Mouse (Mus musculus) heart, adult 9 months (tissue): Measurements from ENCODE around the gene Cdk19.
"Not testable (repeated sequence)": the region's sequence is repeated elsewhere in the genome, so short reads cannot be mapped to it uniquely, and the experiment has no call there.

ENCODE experiments used
- DNase-seq, 2 experiments: peaks; one replicate each; pipeline ENCODE4 v3.0.0; 2022; ENCODE audit warnings: low spot score in 2 of 2

Gene Cdk19

DNA sequence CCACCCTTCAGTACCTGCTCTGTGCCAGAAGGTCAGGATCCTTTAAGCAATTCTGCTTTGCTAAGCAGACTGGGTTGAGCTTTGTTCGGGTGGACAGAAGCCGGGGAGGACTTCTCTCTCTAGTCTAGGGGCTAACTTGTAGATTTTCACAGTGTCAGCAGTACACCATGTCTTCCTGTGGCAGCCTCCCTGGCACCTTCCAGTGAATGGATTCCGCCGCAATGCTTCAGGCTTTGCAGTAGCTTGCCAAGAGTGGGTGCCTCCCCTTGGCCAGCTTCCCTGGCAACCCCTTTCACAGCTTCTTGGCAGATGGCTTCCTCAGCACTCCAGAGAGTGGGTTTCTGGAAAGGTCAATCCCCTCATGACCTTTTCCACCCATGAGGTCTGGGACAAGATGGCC, 180.2 kb downstream of the Cdk19 start:
- peak in 1 of 2 experiments; percentile 32 for DNase-seq

GRCm38 (mm10) chr10:40521579-40521978, 182.2 kb downstream of the Cdk19 start:
- no peak for DNase-seq

DNA sequence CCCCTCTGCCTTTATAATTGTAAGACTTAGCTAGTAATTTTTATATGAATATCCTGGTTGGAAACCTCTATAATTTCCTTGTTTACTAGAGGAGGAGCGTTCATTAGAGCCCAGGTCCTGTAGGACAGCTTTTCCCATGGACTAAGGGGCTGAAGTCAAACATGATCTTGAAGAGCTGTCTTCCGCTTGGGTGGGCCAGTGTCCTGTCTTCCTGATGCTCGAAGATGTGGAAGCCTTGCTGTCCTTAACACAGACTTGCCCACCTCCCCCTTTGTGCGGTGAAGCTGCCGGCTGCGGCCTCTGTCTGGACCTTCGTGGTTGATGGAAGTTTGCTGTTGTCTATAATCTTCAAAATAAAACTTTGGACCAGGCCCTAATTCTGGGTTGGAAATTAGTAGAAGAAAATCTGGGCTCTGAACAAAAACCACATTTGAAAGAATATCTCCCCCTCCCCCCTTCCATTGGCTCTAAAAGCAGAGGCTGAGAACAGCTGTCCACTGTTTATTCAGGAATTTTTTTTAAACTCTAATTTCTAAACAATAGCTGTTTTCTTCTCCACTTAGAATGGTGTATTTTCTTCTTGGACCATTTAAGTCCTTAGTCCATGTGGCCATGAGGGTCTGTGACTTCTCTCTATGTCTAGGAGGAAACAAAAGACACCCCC, 184.1 kb downstream of the Cdk19 start:
- no peak for DNase-seq

GRCm38 (mm10) chr10:40524032-40524806, 184.9 kb downstream of the Cdk19 start:
- DNase-seq: peak; percentile 17 to 37

DNA sequence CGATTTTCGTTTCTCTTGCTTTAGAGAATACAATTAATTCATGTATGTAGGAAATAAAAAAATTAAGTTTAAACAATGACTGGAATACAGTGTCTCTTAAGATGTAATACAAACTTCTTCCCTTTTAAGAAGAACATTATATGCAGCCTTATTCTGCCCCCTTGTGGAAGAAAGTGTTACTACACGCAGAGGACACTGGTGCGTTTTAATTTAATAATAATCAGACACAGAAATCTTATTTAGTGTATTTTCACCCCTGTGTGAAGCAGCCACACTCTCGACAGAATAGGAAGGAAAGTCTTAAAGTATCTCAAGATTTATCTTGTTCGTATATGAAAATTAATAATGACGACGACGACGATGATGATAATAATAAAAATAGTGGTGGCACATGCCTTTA, 185.6 kb downstream of the Cdk19 start:
- peak in 1 of 2 experiments; percentile 67 for DNase-seq

DNA sequence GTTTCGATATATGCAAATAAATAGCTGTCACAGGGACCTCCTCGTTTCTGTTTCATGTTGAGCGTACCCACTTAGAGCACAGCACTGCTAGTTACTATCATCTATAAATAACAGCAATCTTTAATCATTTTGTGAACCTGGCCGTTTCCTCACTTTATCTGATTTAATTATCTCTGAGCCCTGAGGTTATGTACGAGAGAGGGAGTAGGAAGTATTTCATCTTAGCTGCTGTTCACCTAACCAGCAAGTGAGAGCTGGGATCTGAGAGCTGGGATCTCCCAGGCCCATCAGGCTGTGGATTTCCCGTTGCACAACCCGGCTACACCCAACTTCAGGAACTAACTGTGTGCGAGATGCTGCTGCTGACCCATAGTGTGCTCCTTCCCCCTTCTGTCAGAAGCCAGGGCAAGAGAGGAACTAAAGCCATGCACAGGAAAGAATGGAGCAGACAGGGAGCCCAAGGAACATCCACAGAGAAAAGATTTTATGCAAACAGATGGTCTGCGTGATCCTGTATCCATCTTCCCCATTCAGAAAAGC, 186.3 kb downstream of the Cdk19 start:
- DNase-seq: peak in 1 of 2 experiments; percentile 32

DNA sequence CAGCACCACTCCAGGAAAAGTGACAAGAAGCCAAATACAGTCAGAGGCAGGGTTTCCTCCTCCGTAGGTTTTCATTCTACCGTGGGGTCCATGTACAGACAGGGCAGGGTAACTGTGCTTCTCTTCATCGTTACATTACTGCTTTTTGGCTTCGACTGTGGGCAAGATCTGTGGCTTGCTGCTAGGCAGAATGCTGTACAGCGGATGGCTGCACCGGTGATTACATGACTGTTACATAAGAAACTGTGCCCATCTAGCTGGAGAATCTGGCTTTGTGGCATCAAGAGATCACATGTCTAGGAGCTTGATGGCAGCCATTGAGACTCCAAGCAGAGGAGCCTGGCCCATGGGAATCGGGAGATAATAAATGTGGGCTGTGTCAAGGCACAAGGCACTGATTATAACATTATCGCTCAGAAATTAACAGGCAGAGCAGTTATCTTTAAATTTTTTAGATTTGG, 187.0 kb downstream of the Cdk19 start:
- no peak for DNase-seq

DNA sequence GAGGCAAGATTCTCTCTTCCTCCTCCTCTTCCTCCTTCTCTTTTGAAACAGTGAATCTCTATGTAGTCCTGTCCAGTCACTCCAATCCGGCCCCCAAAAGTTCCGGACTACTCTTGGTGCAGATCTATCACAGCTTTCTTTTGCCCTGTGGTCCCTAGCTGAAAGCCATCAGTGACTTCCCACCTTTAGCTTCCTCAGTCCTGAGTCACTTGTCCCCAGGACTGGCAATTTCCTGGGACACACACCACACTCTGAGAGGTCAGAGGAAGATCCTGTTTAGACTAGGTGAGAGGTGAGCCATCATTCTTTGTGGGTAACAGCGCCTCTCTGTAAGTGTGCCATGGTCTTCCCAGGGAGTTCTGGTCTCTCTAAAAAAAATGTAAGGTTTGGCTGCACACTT, 187.6 kb downstream of the Cdk19 start:
- DNase-seq: no peak

GRCm38 (mm10) chr10:40527573-40527972, 188.2 kb downstream of the Cdk19 start:
- DNase-seq: no peak

GRCm38 (mm10) chr10:40528668-40529067, 189.3 kb downstream of the Cdk19 start:
- DNase-seq: no peak

DNA sequence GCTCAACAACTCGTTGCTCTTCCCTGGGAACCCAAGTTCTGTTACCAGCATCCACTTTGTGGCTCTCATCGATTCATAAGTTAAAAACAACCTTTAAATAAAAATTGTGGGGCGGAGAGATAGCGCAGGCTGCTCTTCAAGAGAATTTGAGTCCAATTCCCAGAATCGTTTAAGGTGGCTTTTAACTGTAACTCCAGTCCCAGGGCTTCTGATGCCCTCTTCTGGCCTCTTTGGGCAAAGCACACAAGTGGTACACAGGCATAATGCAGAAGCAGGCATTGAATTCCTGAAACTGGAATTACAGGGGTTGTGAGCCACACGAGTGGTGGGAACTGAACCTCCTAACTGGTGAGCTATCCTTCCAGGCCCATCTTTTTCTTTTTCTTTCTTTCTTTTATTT, 190.3 kb downstream of the Cdk19 start:
- DNase-seq: no peak

DNA sequence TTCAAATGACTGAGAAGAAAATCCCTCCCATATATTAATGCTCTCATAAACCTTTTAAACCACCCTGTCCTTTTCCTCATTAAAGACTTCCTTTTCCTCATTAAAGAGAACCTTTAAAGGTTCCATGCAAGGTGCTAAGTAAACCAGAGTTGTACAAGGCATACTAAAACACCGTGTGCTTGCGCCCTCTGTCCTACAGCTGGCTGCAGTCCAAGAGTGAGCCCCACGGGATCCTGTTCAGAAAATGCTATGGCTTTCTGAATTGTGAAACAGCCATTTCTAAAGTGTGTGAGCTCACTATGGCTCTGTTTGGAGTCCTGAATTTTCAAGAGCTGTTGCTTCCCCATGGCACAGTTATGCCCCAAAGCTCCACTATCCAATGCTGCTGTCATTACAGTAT, 191.3 kb downstream of the Cdk19 start:
- DNase-seq: no peak

GRCm38 (mm10) chr10:40532586-40532985, 193.2 kb downstream of the Cdk19 start:
- not testable (repeated sequence) for DNase-seq
